Mouse (Mus musculus) kidney, postnatal 0 days (tissue): ENCODE measurements at regions not wholly inside any gene's neighbourhood (a gene's known extent, or its start where the extent isn't known, plus 50 kb on each side); places are given as distances from the start of the nearest gene placed in this dataset.
"Not testable (repeated sequence)": the region's sequence is repeated elsewhere in the genome, so short reads cannot be mapped to it uniquely, and the experiment has no call there.

ENCODE experiments used
- ATAC-seq: fragments of 200-750 bp; cut with Nextera tagmentation; replicated peaks from 2 replicates; pipeline ENCODE4 v1.8.0; 2017; ENCODE audit warnings: low read depth, moderate number of reproducible peaks, moderate TSS enrichment, moderate library complexity; ENCODE audit not compliant: low FRiP score
- DNase-seq: peaks from one replicate; pipeline ENCODE4 v3.0.0-alpha.2; 2016; ENCODE audit warnings: low spot score
- H3K27ac ChIP-seq: fragments of 300-500 bp; sonication (generic); 2 replicates; pipeline ENCODE4 v1.5.1; 2014; ENCODE audit warnings: mild to moderate bottlenecking
- H3K27me3 ChIP-seq: fragments of 300-500 bp; sonication (generic); 2 replicates; pipeline ENCODE4 v1.6.1; 2014; ENCODE audit warnings: low read length, mixed read lengths; ENCODE audit not compliant: insufficient read depth
- H3K36me3 ChIP-seq: fragments of 300-500 bp; sonication (generic); 2 replicates; pipeline ENCODE4 v1.6.1; 2014; ENCODE audit warnings: low read length, mixed read lengths; ENCODE audit not compliant: insufficient read depth
- H3K4me1 ChIP-seq: fragments of 300-500 bp; sonication (generic); replicated peaks from 2 replicates; pipeline ENCODE4 v1.6.1; 2014; ENCODE audit warnings: antibody characterized with exemption, low read length, mixed read lengths; ENCODE audit not compliant: insufficient read depth
- H3K4me2 ChIP-seq: fragments of 300-500 bp; sonication (generic); 2 replicates; pipeline ENCODE4 v1.6.1; 2014; ENCODE audit warnings: mild to moderate bottlenecking, low read length, moderate library complexity, mixed read lengths
- H3K4me3 ChIP-seq: fragments of 300-500 bp; sonication (generic); replicated peaks from 2 replicates; pipeline ENCODE4 v1.5.1; 2014; ENCODE audit warnings: low read depth, low read length
- H3K9ac ChIP-seq: fragments of 300-500 bp; sonication (generic); 2 replicates; pipeline ENCODE4 v1.6.1; 2014; ENCODE audit warnings: low read depth, low read length
- H3K9me3 ChIP-seq: fragments of 300-500 bp; sonication (generic); replicated peaks from 2 replicates; pipeline ENCODE4 v1.6.1; 2016; ENCODE audit warnings: low read length, inconsistent platforms, mixed read lengths
- CTCF ChIP-seq: IDR thresholded peaks from 2 replicates; pipeline ENCODE4 v1.5.1; 2016; ENCODE audit warnings: antibody characterized with exemption, low read depth, mild to moderate bottlenecking, moderate library complexity
- WGBS: fragments of 180-500 bp; shearing (Covaris S2); extraction: QIAGEN DNeasy Blood & Tissue Kit; methylation state at CpG from one replicate; pipeline ENCODE4 v1.1.7; 2014; 5-methylcytosine and 5-hydroxymethylcytosine counted together

- Histone ChIP-seq H3K4me3 (no peak overlapping the region), H3K9me3 (no peaks in the 10 kb centered on the region), H3K27ac (no peak overlapping the region), H3K9ac (no peak overlapping the region), H3K4me2 (no peak overlapping the region), H3K4me1 (no peaks in the 10 kb centered on the region), H3K27me3 (no peaks in the 10 kb centered on the region), H3K36me3 (no peaks in the 10 kb centered on the region)
- DNase-seq (no peak), ATAC-seq (no peak)
- 79% methylated on average over 5 of the region's 5 CpGs for WGBS
- no peak for TF ChIP-seq CTCF
Measured at GRCm38 (mm10) chr12:106327351-106327750, 317.3 kb downstream of the Vrk1 start.

- DNase-seq (no peak), ATAC-seq (no peak)
- Histone ChIP-seq H3K4me1 (no peaks in the 10 kb centered on the region), H3K36me3 (no peaks in the 10 kb centered on the region), H3K9me3 (no peaks in the 10 kb centered on the region), H3K27me3 (no peaks in the 10 kb centered on the region), H3K4me3 (no peak overlapping the region), H3K27ac (no peak overlapping the region), H3K4me2 (no peak overlapping the region), H3K9ac (no peak overlapping the region)
- WGBS = 83% methylated on average over 9 of the region's 9 CpGs
- TF ChIP-seq CTCF = no peak
Measured at GRCm38 (mm10) chr12:106357867-106358266, 347.8 kb downstream of the Vrk1 start.

GRCm38 (mm10) chr12:106361646-106362045 is 351.6 kb downstream of the Vrk1 start:
- not testable (repeated sequence) for DNase-seq

GRCm38 (mm10) chr12:106374840-106375375 is 364.9 kb downstream of the Vrk1 start:
- no peak for TF ChIP-seq CTCF

More at GRCm38 (mm10) chr12:106361646-106362045, 351.6 kb downstream of the Vrk1 start:
- 29% methylated on average over 7 of the region's 7 CpGs for WGBS
- not testable (repeated sequence) for H3K36me3 ChIP-seq, H3K4me2 ChIP-seq, H3K9ac ChIP-seq, H3K9me3 ChIP-seq, ATAC-seq, H3K4me1 ChIP-seq, H3K4me3 ChIP-seq, H3K27me3 ChIP-seq, H3K27ac ChIP-seq

GRCm38 (mm10) chr12:106375886-106376285 is 365.9 kb downstream of the Vrk1 start:
- 87% methylated on average over 13 of the region's 13 CpGs for WGBS
- Histone ChIP-seq H3K4me1 (no peaks in the 10 kb centered on the region), H3K27ac (no peak overlapping the region), H3K9me3 (no peaks in the 10 kb centered on the region), H3K36me3 (no peaks in the 10 kb centered on the region), H3K4me2 (no peak overlapping the region), H3K4me3 (no peak overlapping the region), H3K9ac (no peak overlapping the region), H3K27me3 (no peaks in the 10 kb centered on the region)
- ATAC-seq = no peak
- DNase-seq = no peak
- no peak for TF ChIP-seq CTCF

More at GRCm38 (mm10) chr12:106374840-106375375, 364.9 kb downstream of the Vrk1 start:
- Histone ChIP-seq H3K36me3 (no peaks in the 10 kb centered on the region), H3K27me3 (no peaks in the 10 kb centered on the region), H3K9ac (no peak overlapping the region), H3K4me2 (no peak overlapping the region), H3K4me3 (no peak overlapping the region), H3K9me3 (no peaks in the 10 kb centered on the region), H3K4me1 (no peaks in the 10 kb centered on the region), H3K27ac (no peak overlapping the region)
- 64% methylated on average over 12 of the region's 12 CpGs for WGBS
- DNase-seq (no peak), ATAC-seq (no peak)

- WGBS = 81% methylated on average over 12 of the region's 12 CpGs
- Histone ChIP-seq H3K4me1 (no peaks in the 10 kb centered on the region), H3K9ac (no peak overlapping the region), H3K27ac (no peak overlapping the region), H3K27me3 (no peaks in the 10 kb centered on the region), H3K9me3 (no peaks in the 10 kb centered on the region), H3K36me3 (no peaks in the 10 kb centered on the region), H3K4me2 (no peak overlapping the region), H3K4me3 (no peak overlapping the region)
- no peak for DNase-seq
- TF ChIP-seq CTCF = no peak
- no peak for ATAC-seq
Measured at GRCm38 (mm10) chr12:106376783-106377182, 366.8 kb downstream of the Vrk1 start.

- DNase-seq = no peak
- Histone ChIP-seq H3K4me2 (no peak overlapping the region), H3K4me1 (no peaks in the 10 kb centered on the region), H3K27ac (no peak overlapping the region), H3K27me3 (no peaks in the 10 kb centered on the region), H3K9ac (no peak overlapping the region), H3K36me3 (no peaks in the 10 kb centered on the region), H3K4me3 (no peak overlapping the region), H3K9me3 (no peaks in the 10 kb centered on the region)
- no peak for ATAC-seq
- 91% methylated on average over 1 of the region's 1 CpGs for WGBS
- no peak for TF ChIP-seq CTCF
Measured at GRCm38 (mm10) chr12:106377281-106377680, 367.3 kb downstream of the Vrk1 start.
